Mouse (Mus musculus) lung, postnatal 0 days (tissue): ENCODE measurements around the gene B2m. TPM values are rescaled to one million over a fixed set of nuclear protein-coding genes. Genes with fewer than 3 reads are reported as not detected.
"Not testable (repeated sequence)": the region's sequence is repeated elsewhere in the genome, so short reads cannot be mapped to it uniquely, and the experiment has no call there.

ENCODE experiments used
- ATAC-seq: fragments of 200-750 bp; cut with Nextera tagmentation; 2 replicates; pipeline ENCODE4 v1.8.0; 2017; ENCODE audit warnings: moderate library complexity
- DNase-seq: peaks from one replicate; pipeline ENCODE4 v3.0.0-alpha.2; 2016; ENCODE audit warnings: low spot score
- H3K27ac ChIP-seq: fragments of 300-500 bp; sonication (generic); 2 replicates; pipeline ENCODE4 v1.5.1; 2014; ENCODE audit warnings: antibody characterized with exemption, mild to moderate bottlenecking, low read length, mixed read lengths
- H3K27me3 ChIP-seq: fragments of 300-500 bp; sonication (generic); replicated peaks from 2 replicates; pipeline ENCODE4 v1.6.1; 2014; ENCODE audit warnings: low read length, mixed read lengths; ENCODE audit not compliant: insufficient read depth
- H3K36me3 ChIP-seq: fragments of 300-500 bp; sonication (generic); 2 replicates; pipeline ENCODE4 v1.6.1; 2014; ENCODE audit warnings: low read length, mixed read lengths; ENCODE audit not compliant: insufficient read depth
- H3K4me1 ChIP-seq: fragments of 300-500 bp; sonication (generic); 2 replicates; pipeline ENCODE4 v1.6.1; 2014; ENCODE audit warnings: antibody characterized with exemption, low read depth, low read length, mixed read lengths; ENCODE audit not compliant: insufficient read depth
- H3K4me2 ChIP-seq: fragments of 300-500 bp; sonication (generic); replicated peaks from 2 replicates; pipeline ENCODE4 v1.6.1; 2014; ENCODE audit warnings: low read depth, mild to moderate bottlenecking, low read length, moderate library complexity, mixed read lengths
- H3K4me3 ChIP-seq: fragments of 300-500 bp; sonication (generic); 2 replicates; pipeline ENCODE4 v1.5.1; 2014; ENCODE audit warnings: low read depth, low read length
- H3K9ac ChIP-seq: fragments of 300-500 bp; sonication (generic); replicated peaks from 2 replicates; pipeline ENCODE4 v1.6.1; 2014; ENCODE audit warnings: low read depth, mild to moderate bottlenecking
- H3K9me3 ChIP-seq: fragments of 300-500 bp; sonication (generic); 2 replicates; pipeline ENCODE4 v1.6.1; 2016; ENCODE audit warnings: low read length, mixed read lengths
- CTCF ChIP-seq: IDR thresholded peaks from 2 replicates; pipeline ENCODE4 v1.5.1; 2016; ENCODE audit warnings: antibody characterized with exemption, mild to moderate bottlenecking
- EP300 ChIP-seq: IDR thresholded peaks from 2 replicates; pipeline ENCODE4 v1.6.1; 2016; ENCODE audit warnings: antibody characterized with exemption, mild to moderate bottlenecking, control low read depth
- WGBS: fragments of 180-500 bp; shearing (Covaris S2); extraction: QIAGEN DNeasy Blood & Tissue Kit; methylation state at CpG from one replicate; pipeline ENCODE4 v1.1.7; 2014; 5-methylcytosine and 5-hydroxymethylcytosine counted together
- polyA plus RNA-seq: library from polyadenylated mRNA; unstranded; fragments of >200 nt; fragmentation: Nextera tagmentation; extraction: Ambion mirVana; gene quantifications from 2 replicates; pipeline ENCODE4 v1.2.1, GENCODE M21; 2015

B2m gene
- polyA plus RNA-seq: 655 and 745 TPM in 2 replicates

GRCm38 (mm10) chr2:122147508-122148241 lies at the start of gene B2m:
Gene B2m, plus strand, starts transcription at chr2:122147686.
- Histone ChIP-seq H3K27me3 (no peaks in the 10 kb centered on the region), H3K4me1 (no peaks in the 10 kb centered on the region; the same call in 1 of the 2 replicates), H3K4me2 (peak within 1 kb of the TSS; percentile 74), H3K9ac (peak within 1 kb of the TSS; percentile 73), H3K27ac (peak within 1 kb of the TSS; percentile 87), H3K36me3 (no peaks in the 10 kb centered on the region; the same call in 1 of the 2 replicates), H3K4me3 (peak within 1 kb of the TSS; percentile 79), H3K9me3 (no peaks in the 10 kb centered on the region)
- WGBS: 0% methylated on average over 40 of the region's 40 CpGs
- ATAC-seq: peak; percentile 98
- TF ChIP-seq EP300 (0 out of 2 replicates have a peak, but pooled peaks have one; percentile 14), CTCF (no peak)
- DNase-seq: peak; percentile 99

DNA sequence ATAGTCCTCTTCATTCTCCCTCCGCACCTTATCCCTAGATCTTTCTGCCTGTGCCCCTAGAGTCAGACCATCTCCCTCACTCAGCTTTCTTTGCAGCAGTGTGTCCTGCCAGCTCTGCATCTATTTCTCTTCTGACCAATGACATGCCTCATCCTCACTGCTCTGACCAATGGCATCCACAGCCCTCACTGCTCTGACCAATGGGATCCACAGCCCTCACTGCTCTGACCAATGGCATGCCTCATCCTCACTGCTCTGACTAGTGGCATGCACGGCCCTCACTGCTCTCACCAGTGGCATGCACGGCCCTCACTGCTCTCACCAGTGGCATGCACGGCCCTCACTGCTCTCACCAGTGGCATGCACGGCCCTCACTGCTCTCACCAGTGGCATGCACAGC lies 49.8 kb upstream of the B2m start:
- H3K4me2 ChIP-seq, ATAC-seq, H3K4me1 ChIP-seq, H3K27me3 ChIP-seq, DNase-seq, H3K9ac ChIP-seq, H3K4me3 ChIP-seq, H3K27ac ChIP-seq, H3K9me3 ChIP-seq: not testable (repeated sequence)
- WGBS: 72% methylated on average over 5 of the region's 5 CpGs
- H3K36me3 ChIP-seq: peaks cover 40% of the 10 kb centered on the region; the same call in 1 of the 2 replicates

GRCm38 (mm10) chr2:122102070-122102469 lies 45.4 kb upstream of the B2m start:
- Histone ChIP-seq H3K27me3 (no peaks in the 10 kb centered on the region), H3K4me1 (no peaks in the 10 kb centered on the region), H3K9ac (no peak overlapping the region), H3K36me3 (peaks cover 38% of the 10 kb centered on the region; the same call in 1 of the 2 replicates), H3K4me3 (no peak overlapping the region), H3K27ac (no peak overlapping the region), H3K9me3 (no peaks in the 10 kb centered on the region), H3K4me2 (no peak overlapping the region)
- peak; percentile 55 for TF ChIP-seq CTCF
- TF ChIP-seq EP300: no peak
- ATAC-seq (peak; percentile 38; the same call in 1 of the 2 replicates), DNase-seq (no peak)

- Histone ChIP-seq H3K9me3 (no peaks in the 10 kb centered on the region), H3K27ac (no peak overlapping the region), H3K9ac (no peak overlapping the region), H3K36me3 (peaks cover 27% of the 10 kb centered on the region; the same call in 1 of the 2 replicates), H3K4me2 (no peak overlapping the region), H3K4me3 (no peak overlapping the region), H3K4me1 (no peaks in the 10 kb centered on the region), H3K27me3 (no peaks in the 10 kb centered on the region)
- ATAC-seq (no peak), DNase-seq (no peak)
- 74% methylated on average over 14 of the region's 14 CpGs for WGBS
- no peak for TF ChIP-seq CTCF
- TF ChIP-seq EP300: no peak
Measured at GRCm38 (mm10) chr2:122108101-122108500, 39.4 kb upstream of the B2m start.

GRCm38 (mm10) chr2:122109714-122110113 lies 37.8 kb upstream of the B2m start:
- TF ChIP-seq CTCF: no peak
- 0 out of 2 replicates have a peak, but pooled peaks have one; percentile 45 for TF ChIP-seq EP300
- H3K9ac ChIP-seq: no peak overlapping the region
- ATAC-seq (peak; percentile 90), DNase-seq (peak; percentile 84)
- no peak overlapping the region for H3K4me3 ChIP-seq
- H3K27me3 ChIP-seq: no peaks in the 10 kb centered on the region
- H3K4me2 ChIP-seq: no peak overlapping the region
- H3K36me3 ChIP-seq: peaks cover 26% of the 10 kb centered on the region; the same call in 1 of the 2 replicates
- 51% methylated on average over 4 of the region's 4 CpGs for WGBS
- peak overlapping the region; percentile 72 for H3K27ac ChIP-seq
- H3K9me3 ChIP-seq: no peaks in the 10 kb centered on the region
- H3K4me1 ChIP-seq: no peaks in the 10 kb centered on the region

DNA sequence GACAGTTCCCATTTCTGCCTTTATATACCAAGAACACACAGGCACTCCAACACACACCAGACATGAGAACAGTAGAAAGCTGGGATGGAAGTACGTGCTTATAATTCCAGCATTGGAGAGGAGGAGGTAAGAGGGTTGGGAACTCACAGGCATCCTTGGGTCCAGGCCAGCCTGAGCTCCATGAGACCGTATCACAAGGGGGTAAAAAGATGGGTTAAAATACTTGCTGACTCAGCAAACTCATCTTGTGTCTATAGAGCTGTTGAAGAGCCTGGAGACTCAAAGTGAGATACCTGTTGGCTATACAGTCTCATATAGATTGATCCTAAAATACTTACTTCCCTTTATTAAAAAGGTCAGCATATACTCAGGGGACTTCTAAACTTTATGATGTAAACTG lies 30.6 kb upstream of the B2m start:
- H3K4me2 ChIP-seq: no peak overlapping the region
- H3K27me3 ChIP-seq: no peaks in the 10 kb centered on the region
- H3K36me3 ChIP-seq: 0 out of 2 replicates have a peak, but pooled peaks cover 8% of the 10 kb centered on the region
- H3K4me3 ChIP-seq: no peak overlapping the region
- no peak overlapping the region for H3K9ac ChIP-seq
- DNase-seq (no peak), ATAC-seq (no peak)
- no peaks in the 10 kb centered on the region for H3K9me3 ChIP-seq
- H3K4me1 ChIP-seq: peaks cover 8% of the 10 kb centered on the region; the same call in 1 of the 2 replicates
- TF ChIP-seq CTCF (no peak), EP300 (no peak)
- H3K27ac ChIP-seq: no peak overlapping the region
- WGBS: 80% methylated on average over 2 of the region's 2 CpGs
